Mouse (Mus musculus) hindbrain, embryonic 16.5 days (tissue): ENCODE data around the gene Itpr1. TPM values are rescaled to one million over a fixed set of nuclear protein-coding genes. Genes with fewer than 3 reads are reported as not detected.

Experiments used
- ATAC-seq: fragments of 200-750 bp; cut with Nextera tagmentation; 2 replicates; pipeline ENCODE4 v1.8.0; 2017; ENCODE audit warnings: moderate TSS enrichment, moderate library complexity
- H3K27ac ChIP-seq: fragments of 300-500 bp; sonication (generic); 2 replicates; pipeline ENCODE4 v1.5.1; 2014; ENCODE audit warnings: low read depth, mild to moderate bottlenecking, control low read depth, low read length, moderate library complexity
- H3K27me3 ChIP-seq: fragments of 300-500 bp; sonication (generic); replicated peaks from 2 replicates; pipeline ENCODE4 v1.6.1; 2014; ENCODE audit warnings: low read length; ENCODE audit not compliant: control insufficient read depth, insufficient read depth
- H3K36me3 ChIP-seq: fragments of 300-500 bp; sonication (generic); 2 replicates; pipeline ENCODE4 v1.6.1; 2014; ENCODE audit warnings: mild to moderate bottlenecking, low read length, moderate library complexity, mixed read lengths; ENCODE audit not compliant: control insufficient read depth, insufficient read depth
- H3K4me1 ChIP-seq: fragments of 300-500 bp; sonication (generic); 2 replicates; pipeline ENCODE4 v1.6.1; 2014; ENCODE audit warnings: low read depth, low read length; ENCODE audit not compliant: control insufficient read depth, insufficient read depth
- H3K4me2 ChIP-seq: fragments of 300-500 bp; sonication (generic); 2 replicates; pipeline ENCODE4 v1.6.1; 2014; ENCODE audit warnings: mild to moderate bottlenecking, low read length, control low read depth, moderate library complexity
- H3K4me3 ChIP-seq: fragments of 300-500 bp; sonication (generic); 2 replicates; pipeline ENCODE4 v1.5.1; 2014; ENCODE audit warnings: mild to moderate bottlenecking, low read length, control low read depth, moderate library complexity
- H3K9ac ChIP-seq: fragments of 300-500 bp; sonication (generic); 2 replicates; pipeline ENCODE4 v1.6.1; 2014; ENCODE audit warnings: low read depth, mild to moderate bottlenecking, control low read depth, low read length, moderate library complexity
- H3K9me3 ChIP-seq: fragments of 300-500 bp; sonication (generic); 2 replicates; pipeline ENCODE4 v1.6.1; 2014; ENCODE audit warnings: mild to moderate bottlenecking, low read length, moderate library complexity; ENCODE audit not compliant: control insufficient read depth
- WGBS: fragments of 180-500 bp; shearing (Covaris S2); extraction: QIAGEN DNeasy Blood & Tissue Kit; methylation state at CpG from one replicate; pipeline ENCODE4 v1.1.7; 2014; 5-methylcytosine and 5-hydroxymethylcytosine counted together
- polyA plus RNA-seq: library from polyadenylated mRNA; unstranded; fragments of >200 nt; fragmentation: Nextera tagmentation; extraction: Ambion mirVana; gene quantifications from 2 replicates; pipeline ENCODE4 v1.2.1, GENCODE M21; 2015

The Itpr1 gene
- polyA plus RNA-seq, 1 experiment from 2014 or later, result 5.6 TPM

GRCm38 (mm10) chr6:108523956-108524616 lies 311.2 kb downstream of the Itpr1 start:
- no peak overlapping the region for H3K27ac ChIP-seq
- no peak overlapping the region for H3K4me2 ChIP-seq
- no peaks in the 10 kb centered on the region for H3K9me3 ChIP-seq
- peaks cover 2% of the 10 kb centered on the region; the same call in 1 of the 2 replicates for H3K36me3 ChIP-seq
- WGBS, result 89% methylated on average over 16 of the region's 16 CpGs
- no peak overlapping the region for H3K9ac ChIP-seq
- no peaks in the 10 kb centered on the region for H3K27me3 ChIP-seq
- H3K4me3 ChIP-seq, result no peak overlapping the region
- ATAC-seq, result no peak
- H3K4me1 ChIP-seq, result no peaks in the 10 kb centered on the region

GRCm38 (mm10) chr6:108524617-108525010 lies 311.7 kb downstream of the Itpr1 start:
- no peak for ATAC-seq
- Histone ChIP-seq H3K4me1 (no peaks in the 10 kb centered on the region), H3K4me2 (no peak overlapping the region), H3K36me3 (no peaks in the 10 kb centered on the region), H3K9me3 (no peaks in the 10 kb centered on the region), H3K27me3 (no peaks in the 10 kb centered on the region), H3K27ac (no peak overlapping the region), H3K9ac (no peak overlapping the region), H3K4me3 (no peak overlapping the region)
- WGBS, result 91% methylated on average over 10 of the region's 10 CpGs

GRCm38 (mm10) chr6:108527560-108527959 lies 314.7 kb downstream of the Itpr1 start:
- no peak for ATAC-seq
- Histone ChIP-seq H3K27me3 (no peaks in the 10 kb centered on the region), H3K27ac (no peak overlapping the region), H3K9me3 (no peaks in the 10 kb centered on the region), H3K4me3 (no peak overlapping the region), H3K4me2 (no peak overlapping the region), H3K36me3 (no peaks in the 10 kb centered on the region), H3K4me1 (peaks cover 3% of the 10 kb centered on the region; the same call in 1 of the 2 replicates), H3K9ac (no peak overlapping the region)
- WGBS, result 81% methylated on average over 3 of the region's 3 CpGs

- no peak overlapping the region for H3K4me3 ChIP-seq
- H3K4me1 ChIP-seq, result peaks cover 3% of the 10 kb centered on the region; the same call in 1 of the 2 replicates
- H3K36me3 ChIP-seq, result no peaks in the 10 kb centered on the region
- no peak for ATAC-seq
- no peaks in the 10 kb centered on the region for H3K9me3 ChIP-seq
- no peak overlapping the region for H3K9ac ChIP-seq
- no peak overlapping the region for H3K27ac ChIP-seq
- H3K27me3 ChIP-seq, result no peaks in the 10 kb centered on the region
- H3K4me2 ChIP-seq, result no peak overlapping the region
Observed at GRCm38 (mm10) chr6:108527993-108528392, 315.1 kb downstream of the Itpr1 start.

GRCm38 (mm10) chr6:108529150-108529549 lies 316.3 kb downstream of the Itpr1 start:
- Histone ChIP-seq H3K4me1 (peaks cover 3% of the 10 kb centered on the region; the same call in 1 of the 2 replicates), H3K27me3 (no peaks in the 10 kb centered on the region), H3K4me3 (no peak overlapping the region), H3K9me3 (no peaks in the 10 kb centered on the region), H3K27ac (no peak overlapping the region), H3K4me2 (no peak overlapping the region), H3K36me3 (no peaks in the 10 kb centered on the region), H3K9ac (no peak overlapping the region)
- WGBS, result 74% methylated on average over 3 of the region's 3 CpGs
- no peak for ATAC-seq

GRCm38 (mm10) chr6:108530781-108531323 lies 318.0 kb downstream of the Itpr1 start:
- H3K27me3 ChIP-seq, result no peaks in the 10 kb centered on the region
- no peak overlapping the region for H3K9ac ChIP-seq
- no peaks in the 10 kb centered on the region for H3K36me3 ChIP-seq
- no peak overlapping the region for H3K27ac ChIP-seq
- WGBS, result 30% methylated on average over 6 of the region's 6 CpGs
- no peak overlapping the region for H3K4me2 ChIP-seq
- no peak overlapping the region for H3K4me3 ChIP-seq
- peak; percentile 75 for ATAC-seq
- H3K9me3 ChIP-seq, result no peaks in the 10 kb centered on the region
- H3K4me1 ChIP-seq, result peaks cover 3% of the 10 kb centered on the region; the same call in 1 of the 2 replicates

GRCm38 (mm10) chr6:108531324-108532311 lies 318.7 kb downstream of the Itpr1 start:
- ATAC-seq, result peak; percentile 38
- H3K4me3 ChIP-seq, result no peak overlapping the region
- no peaks in the 10 kb centered on the region for H3K36me3 ChIP-seq
- no peaks in the 10 kb centered on the region for H3K27me3 ChIP-seq
- peaks cover 3% of the 10 kb centered on the region; the same call in 1 of the 2 replicates for H3K4me1 ChIP-seq
- no peak overlapping the region for H3K27ac ChIP-seq
- H3K9me3 ChIP-seq, result no peaks in the 10 kb centered on the region
- WGBS, result 43% methylated on average over 12 of the region's 12 CpGs
- no peak overlapping the region for H3K9ac ChIP-seq
- no peak overlapping the region for H3K4me2 ChIP-seq

- ATAC-seq, result no peak
- Histone ChIP-seq H3K4me2 (no peak overlapping the region), H3K27ac (no peak overlapping the region), H3K9ac (no peak overlapping the region), H3K4me1 (peaks cover 3% of the 10 kb centered on the region; the same call in 1 of the 2 replicates), H3K4me3 (no peak overlapping the region), H3K27me3 (no peaks in the 10 kb centered on the region), H3K36me3 (no peaks in the 10 kb centered on the region), H3K9me3 (no peaks in the 10 kb centered on the region)
- 81% methylated on average over 10 of the region's 10 CpGs for WGBS
Observed at GRCm38 (mm10) chr6:108532486-108533179, 319.7 kb downstream of the Itpr1 start.
